Mouse (Mus musculus) bone marrow macrophage, adult 2 months (primary cell): ENCODE data around the gene Kiz.

Experiments used
- CTCF ChIP-seq: IDR thresholded peaks from 2 replicates; pipeline ENCODE4 v1.5.1; 2012; ENCODE audit warnings: low read depth, mild to moderate bottlenecking, low read length, moderate library complexity
- POLR2A ChIP-seq: IDR thresholded peaks from 2 replicates; pipeline ENCODE4 v1.6.1; 2012; ENCODE audit warnings: mild to moderate bottlenecking, low read depth, low read length, borderline replicate concordance

DNA sequence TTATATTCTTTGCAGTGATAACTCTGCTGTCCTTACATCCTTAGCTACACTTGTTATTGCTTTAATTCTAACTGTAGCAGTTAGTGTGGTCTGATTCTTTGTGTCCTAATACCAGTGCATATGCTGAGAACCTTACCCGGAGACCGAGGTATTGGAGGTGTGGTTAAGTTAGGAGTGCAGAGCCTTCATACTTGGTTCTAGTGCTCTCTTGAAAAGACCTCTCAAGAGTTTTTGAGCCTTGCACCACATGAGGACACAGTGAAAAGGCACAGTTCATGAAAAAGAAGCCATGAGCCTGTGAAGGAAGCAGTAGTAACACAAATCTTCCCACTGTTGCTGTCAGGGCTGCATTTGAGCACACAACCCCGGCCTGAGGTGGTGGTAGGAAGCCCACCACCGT, 26.0 kb downstream of the Kiz start:
- no peak for TF ChIP-seq CTCF
- TF ChIP-seq POLR2A = no peak
